Mouse (Mus musculus): ENCODE results near the gene Nbea.

Gene Nbea

GRCm38 (mm10) chr3:55828481-55829256 lies 354.8 kb downstream of the Nbea start:
- no peak for DNase-seq (ENCODE audit: low spot score)

GRCm38 (mm10) chr3:55824864-55825263 lies 358.6 kb downstream of the Nbea start:
- DNase-seq (ENCODE audit: low spot score), result no peak

DNA sequence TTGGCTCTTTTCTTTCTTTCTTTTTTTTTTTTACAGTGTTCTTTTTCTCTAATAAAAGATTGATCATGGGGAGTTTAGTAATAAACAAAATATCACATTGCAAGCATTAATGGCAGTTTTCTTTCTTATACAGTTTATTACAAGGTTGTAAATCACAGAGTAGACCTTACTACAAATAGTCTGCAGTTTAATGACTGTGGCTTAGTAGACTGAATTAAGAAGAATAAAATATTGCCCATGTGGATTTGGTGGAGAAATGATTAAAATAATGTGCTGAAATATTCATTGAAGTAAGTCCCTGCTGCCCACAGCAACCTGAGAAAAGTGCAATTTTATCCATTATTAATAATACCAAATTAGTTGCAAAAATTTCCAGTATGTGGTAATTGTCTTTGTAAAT lies 363.9 kb downstream of the Nbea start:
- DNase-seq (ENCODE audit: low spot score), result no peak

DNA sequence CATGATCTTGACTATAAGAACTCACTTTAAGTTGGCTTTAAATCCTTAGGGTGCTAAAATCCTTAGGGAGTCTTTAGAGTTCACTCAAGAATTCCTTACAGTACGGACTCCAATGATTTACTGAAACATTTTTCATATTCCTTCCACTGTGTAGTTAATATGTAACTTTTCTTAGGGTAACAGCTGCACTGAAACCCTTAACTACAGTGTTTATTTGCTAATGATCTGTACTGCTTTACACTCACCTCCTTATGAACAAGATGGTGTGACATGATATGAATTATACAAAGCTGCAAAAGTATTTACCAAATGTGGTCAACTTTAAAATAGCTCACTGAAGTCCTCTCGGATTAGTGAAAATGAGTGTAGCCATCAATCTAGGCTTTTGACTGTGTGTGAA lies 365.4 kb downstream of the Nbea start:
- DNase-seq (ENCODE audit: low spot score), result no peak

DNA sequence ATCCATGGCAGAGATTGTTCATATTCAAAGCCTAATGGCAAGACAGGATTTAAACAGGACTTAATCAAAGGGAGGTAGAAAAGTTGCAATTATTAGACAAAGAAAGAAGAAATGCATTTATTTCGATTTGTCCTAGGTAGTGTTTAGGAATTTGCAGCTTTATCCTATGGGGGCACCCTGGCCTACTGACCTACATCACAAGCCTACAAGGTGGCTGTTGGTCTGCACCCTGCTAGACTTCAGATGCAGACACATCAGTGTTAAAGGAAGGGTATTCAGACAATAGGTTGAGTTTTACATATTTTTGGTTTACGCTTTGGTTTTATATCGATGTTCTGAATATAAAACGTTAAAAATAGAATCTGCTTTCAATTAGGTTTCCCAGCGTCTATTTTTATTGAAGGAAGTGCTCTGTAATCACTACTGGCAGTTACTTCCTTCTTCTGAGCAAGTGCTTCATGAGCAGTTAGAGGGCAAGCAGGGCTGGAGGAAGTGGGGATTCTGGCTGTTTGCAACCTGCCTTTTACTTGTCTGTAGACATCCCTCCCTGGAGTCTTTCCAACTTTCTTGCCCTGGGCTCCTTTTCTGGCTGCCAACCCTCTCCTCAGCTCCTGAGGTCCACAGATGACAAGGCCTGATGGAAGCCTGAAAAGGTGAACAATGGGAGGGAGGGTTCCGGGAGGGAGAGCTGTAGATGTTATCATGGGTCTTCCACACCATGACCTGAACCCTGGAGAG lies 366.7 kb downstream of the Nbea start:
- DNase-seq (ENCODE audit: low spot score), result no peak

- DNase-seq (ENCODE audit: low spot score), result no peak
These were observed 367.4 kb downstream of the Nbea start for GRCm38 (mm10) chr3:55816096-55816495.

DNA sequence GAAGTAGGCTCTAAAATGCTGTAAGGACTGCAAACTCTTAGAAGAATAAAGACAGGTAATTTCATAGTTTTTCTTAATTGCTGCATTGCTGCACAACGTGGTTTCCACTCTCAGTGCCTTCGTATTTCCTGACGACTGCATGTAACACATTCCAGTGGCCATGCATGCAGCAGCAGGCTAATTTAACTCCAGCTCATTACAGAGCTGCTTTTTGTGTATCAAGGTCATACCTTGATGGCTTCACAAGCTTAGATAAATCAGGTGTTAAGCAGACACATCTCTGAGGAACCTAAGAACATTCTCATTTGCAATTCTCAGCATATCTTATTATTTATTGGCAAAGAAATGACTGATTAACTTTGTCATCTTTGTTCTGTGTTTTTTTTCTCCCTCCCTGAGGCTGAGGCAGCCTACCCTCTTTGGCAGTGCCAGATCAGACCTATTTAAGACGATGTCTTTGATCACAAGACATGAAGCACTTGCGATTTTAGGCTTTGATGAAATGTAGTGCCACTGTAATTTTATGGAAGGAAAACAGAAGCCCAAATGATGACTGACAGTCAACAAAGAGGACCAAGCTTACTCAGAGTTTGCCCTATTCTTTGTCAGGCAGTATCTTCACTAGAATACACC lies 368.4 kb downstream of the Nbea start:
- DNase-seq (ENCODE audit: low spot score), result no peak

DNA sequence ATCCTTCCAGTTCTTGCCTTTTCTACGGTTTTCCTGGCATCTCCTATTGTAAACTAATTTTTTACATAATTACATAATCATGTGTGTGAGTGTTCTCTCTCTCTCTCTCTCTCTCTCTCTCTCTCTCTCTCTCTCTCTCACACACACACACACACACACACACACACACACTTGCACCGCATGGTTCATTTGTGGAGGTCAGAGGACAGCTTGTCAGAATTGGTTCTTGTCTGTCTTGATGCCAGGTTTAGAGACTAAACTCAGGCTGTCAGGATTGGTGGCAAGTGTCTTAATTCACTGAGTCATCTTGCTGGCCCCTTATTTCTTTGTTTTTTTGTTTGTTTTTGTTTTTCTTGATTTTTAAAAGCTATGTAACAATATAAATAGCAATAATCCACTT lies 388.7 kb downstream of the Nbea start:
- no peak for DNase-seq (ENCODE audit: low spot score)

GRCm38 (mm10) chr3:55793842-55794575 lies 389.5 kb downstream of the Nbea start:
- DNase-seq (ENCODE audit: low spot score), result peak; percentile 39

DNA sequence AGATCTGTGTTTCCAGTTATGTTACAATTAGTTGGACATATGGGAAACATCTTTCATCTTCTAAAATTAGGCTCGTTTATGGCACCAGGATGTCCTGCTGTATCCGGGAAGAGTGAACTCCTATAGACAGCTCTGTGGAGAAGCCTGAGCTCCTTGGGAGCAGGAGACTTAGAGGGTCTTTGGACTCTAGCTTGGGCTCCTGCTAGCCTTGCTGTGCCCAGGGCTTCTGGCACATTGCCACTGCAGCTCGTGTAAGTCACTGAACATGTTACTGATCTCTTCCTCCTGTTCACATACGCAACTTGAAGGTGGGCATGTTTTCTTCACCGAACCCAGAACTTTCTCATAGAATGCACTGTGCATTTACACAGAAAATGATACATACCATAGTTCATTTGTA lies 391.2 kb downstream of the Nbea start:
- DNase-seq (ENCODE audit: low spot score), result no peak

DNA sequence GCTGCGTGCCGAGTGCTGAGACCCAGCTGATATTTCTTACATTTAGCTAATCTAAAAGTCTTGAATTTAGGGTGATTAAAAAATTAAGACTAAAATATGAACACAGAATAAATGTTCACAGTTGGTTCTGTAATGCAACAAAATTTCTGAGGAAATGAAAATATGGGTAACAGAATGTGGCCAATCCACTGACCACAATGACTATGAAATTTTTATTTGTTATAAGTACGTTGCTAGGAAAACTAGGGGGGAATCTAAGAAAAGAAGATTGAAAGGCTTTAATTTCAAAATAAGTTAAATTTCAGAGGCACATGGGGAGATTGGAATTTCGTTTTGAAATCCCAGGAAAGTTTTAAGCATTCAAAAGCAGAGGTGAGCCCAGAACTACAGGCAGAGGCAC lies 392.9 kb downstream of the Nbea start:
- DNase-seq (ENCODE audit: low spot score), result no peak

DNA sequence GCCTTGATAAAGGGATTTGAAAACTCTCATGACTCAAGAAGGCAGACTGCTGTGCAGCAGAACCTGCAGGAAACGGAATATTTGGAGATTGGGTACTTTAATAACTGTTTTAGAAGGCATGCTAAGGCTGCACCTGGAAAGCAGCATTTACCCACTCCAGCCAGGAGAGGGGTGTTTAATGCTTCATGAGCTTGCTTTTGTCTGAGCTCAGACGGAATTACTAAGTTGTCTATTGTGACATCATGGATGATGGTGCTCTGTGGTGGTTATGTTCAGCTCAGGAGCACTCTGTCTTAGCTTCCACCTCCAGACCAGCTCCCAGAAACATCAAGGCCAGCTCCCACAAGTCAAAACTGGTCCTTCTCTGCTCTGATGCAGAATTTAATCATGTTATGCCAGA lies 393.6 kb downstream of the Nbea start:
- DNase-seq (ENCODE audit: low spot score), result no peak

- no peak for DNase-seq (ENCODE audit: low spot score)
These were observed 394.8 kb downstream of the Nbea start for GRCm38 (mm10) chr3:55788621-55789201.

- DNase-seq (ENCODE audit: low spot score), result no peak
These were observed 395.3 kb downstream of the Nbea start for GRCm38 (mm10) chr3:55788214-55788586.

GRCm38 (mm10) chr3:55787487-55788213 lies 395.9 kb downstream of the Nbea start:
- peak; percentile 38 for DNase-seq (ENCODE audit: low spot score)

GRCm38 (mm10) chr3:55786835-55787486 lies 396.5 kb downstream of the Nbea start:
- DNase-seq (ENCODE audit: low spot score), result no peak

GRCm38 (mm10) chr3:55785981-55786725 lies 397.3 kb downstream of the Nbea start:
- no peak for DNase-seq (ENCODE audit: low spot score)

GRCm38 (mm10) chr3:55785266-55785980 lies 398.1 kb downstream of the Nbea start:
- DNase-seq (ENCODE audit: low spot score), result no peak

DNA sequence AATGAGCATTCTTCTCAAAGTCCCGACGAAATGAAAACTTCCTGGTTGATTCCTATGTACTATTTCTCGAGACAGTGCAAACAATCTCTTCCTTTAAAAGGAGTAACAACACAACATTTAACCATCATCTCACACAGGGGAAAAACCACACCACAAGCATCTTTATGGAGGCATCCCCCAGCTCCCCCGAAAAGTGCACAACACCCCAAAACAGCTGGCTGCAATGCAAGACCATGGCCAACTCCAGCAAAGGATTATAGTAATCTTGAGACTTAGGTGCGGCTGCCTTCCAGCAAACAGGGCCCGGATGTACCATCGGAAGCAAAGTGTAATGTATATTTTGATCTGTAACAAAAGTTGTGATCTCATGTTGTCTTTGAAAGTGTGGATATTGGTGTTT lies 399.4 kb downstream of the Nbea start:
- no peak for DNase-seq (ENCODE audit: low spot score)

Measured in ovary, postnatal 14 days (tissue).